Mouse (Mus musculus) midbrain, embryonic 10.5 days (tissue): ENCODE results near the gene Slc16a5. TPM values are rescaled to one million over a fixed set of nuclear protein-coding genes. Genes with fewer than 3 reads are reported as not detected.

Experiments used
- DNase-seq: peaks from one replicate; pipeline ENCODE4 v3.0.0-alpha.2; 2017; ENCODE audit warnings: low spot score
- H3K27ac ChIP-seq: fragments of 300-500 bp; sonication (generic); replicated peaks from 2 replicates; pipeline ENCODE4 v1.5.1; 2016; ENCODE audit warnings: mild to moderate bottlenecking
- H3K27me3 ChIP-seq: fragments of 300-500 bp; sonication (generic); 2 replicates; pipeline ENCODE4 v1.6.1; 2016; ENCODE audit warnings: low read depth, mild to moderate bottlenecking; ENCODE audit not compliant: poor library complexity, severe bottlenecking
- H3K36me3 ChIP-seq: fragments of 300-500 bp; sonication (generic); 2 replicates; pipeline ENCODE4 v1.6.1; 2016; ENCODE audit warnings: mild to moderate bottlenecking, moderate library complexity
- H3K4me1 ChIP-seq: fragments of 300-500 bp; sonication (generic); 2 replicates; pipeline ENCODE4 v1.6.1; 2016
- H3K4me3 ChIP-seq: fragments of 300-500 bp; sonication (generic); 2 replicates; pipeline ENCODE4 v1.5.1; 2016; ENCODE audit warnings: mild to moderate bottlenecking, moderate library complexity
- H3K9me3 ChIP-seq: fragments of 300-500 bp; sonication (generic); replicated peaks from 2 replicates; pipeline ENCODE4 v1.6.1; 2016; ENCODE audit warnings: mild to moderate bottlenecking
- WGBS: fragments of 180-500 bp; shearing (Covaris S2); methylation state at CpG from one replicate; pipeline ENCODE4 v1.1.7; 2016; 5-methylcytosine and 5-hydroxymethylcytosine counted together
- polyA plus RNA-seq: library from polyadenylated mRNA; unstranded; fragments of >200 nt; fragmentation: Nextera tagmentation; extraction: Ambion mirVana; gene quantifications from 2 replicates; pipeline ENCODE4 v1.2.1, GENCODE M21; 2016

Gene Slc16a5
- 0.11 and 0.17 TPM in 2 replicates for polyA plus RNA-seq

- DNase-seq: no peak
- Histone ChIP-seq H3K4me1 (peaks cover 20% of the 10 kb centered on the region), H3K27me3 (0 out of 2 replicates have a peak, but pooled peaks cover 10% of the 10 kb centered on the region), H3K27ac (peak within 1 kb of the TSS; percentile 6; the same call in 1 of the 2 replicates), H3K9me3 (no peaks in the 10 kb centered on the region), H3K36me3 (no peaks in the 10 kb centered on the region), H3K4me3 (no peak within 1 kb of the TSS)
- WGBS: 81% methylated on average over 16 of the region's 16 CpGs
Measured at GRCm38 (mm10) chr11:115462243-115462891, at the start of gene Slc16a5. Gene Slc16a5, plus strand, starts transcription at chr11:115462474.

GRCm38 (mm10) chr11:115419531-115420237 is 42.6 kb upstream of the Slc16a5 start, which contains the start of the genes Atp5h and Kctd2:
Gene Atp5h, minus strand, starts transcription at chr11:115419962.
Gene Kctd2, plus strand, starts transcription at chr11:115420128.
- peak; percentile 96 for DNase-seq
- H3K27me3 ChIP-seq: no peaks in the 10 kb centered on the region
- H3K27ac ChIP-seq: peak within 1 kb of the TSS; percentile 98
- peaks cover 58% of the 10 kb centered on the region for H3K36me3 ChIP-seq
- peaks cover 36% of the 10 kb centered on the region for H3K4me1 ChIP-seq
- H3K9me3 ChIP-seq: no peaks in the 10 kb centered on the region
- peak within 1 kb of the TSS; percentile 98 for H3K4me3 ChIP-seq
- under 1% methylated on average over 45 of the region's 56 CpGs for WGBS

GRCm38 (mm10) chr11:115420336-115421190 is 41.7 kb upstream of the Slc16a5 start:
- Histone ChIP-seq H3K27me3 (no peaks in the 10 kb centered on the region), H3K27ac (peak overlapping the region; percentile 98), H3K4me1 (peaks cover 36% of the 10 kb centered on the region), H3K9me3 (no peaks in the 10 kb centered on the region), H3K36me3 (peaks cover 58% of the 10 kb centered on the region), H3K4me3 (peak overlapping the region; percentile 98)
- WGBS: 4% methylated on average over 39 of the region's 45 CpGs
- peak; percentile 73 for DNase-seq

GRCm38 (mm10) chr11:115421328-115421727 is 40.9 kb upstream of the Slc16a5 start:
- DNase-seq: no peak
- WGBS: 90% methylated on average over 1 of the region's 1 CpGs
- Histone ChIP-seq H3K4me3 (peak overlapping the region; percentile 98), H3K27me3 (no peaks in the 10 kb centered on the region), H3K27ac (no peak overlapping the region), H3K9me3 (no peaks in the 10 kb centered on the region), H3K36me3 (peaks cover 58% of the 10 kb centered on the region), H3K4me1 (peaks cover 36% of the 10 kb centered on the region)

- no peak overlapping the region for H3K27ac ChIP-seq
- peaks cover 36% of the 10 kb centered on the region for H3K4me1 ChIP-seq
- H3K36me3 ChIP-seq: peaks cover 58% of the 10 kb centered on the region
- no peak for DNase-seq
- H3K4me3 ChIP-seq: peak overlapping the region; percentile 2; the same call in 1 of the 2 replicates
- 90% methylated on average over 16 of the region's 16 CpGs for WGBS
- no peaks in the 10 kb centered on the region for H3K9me3 ChIP-seq
- H3K27me3 ChIP-seq: no peaks in the 10 kb centered on the region
Measured at GRCm38 (mm10) chr11:115421972-115422371, 40.3 kb upstream of the Slc16a5 start.

DNA sequence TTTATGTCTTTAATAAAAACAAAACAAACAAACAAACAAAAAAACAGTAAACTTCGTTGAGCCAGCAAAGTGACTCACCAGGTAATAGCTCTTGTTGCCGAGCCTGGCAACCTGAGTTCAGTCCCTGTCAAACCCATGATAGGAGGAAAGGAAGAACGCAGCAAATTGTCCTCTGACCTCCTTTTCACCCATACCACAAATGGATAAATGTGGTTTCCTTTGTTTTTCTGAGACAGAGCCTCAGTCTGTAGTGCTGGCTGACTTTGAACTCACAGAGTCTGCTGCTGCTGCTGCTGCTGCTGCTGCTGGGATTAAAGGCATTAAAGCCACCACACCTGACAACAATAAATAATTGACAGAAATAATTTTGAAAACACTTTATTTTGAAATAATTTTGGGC is 39.2 kb upstream of the Slc16a5 start:
- 87% methylated on average over 3 of the region's 3 CpGs for WGBS
- H3K4me3 ChIP-seq: no peak overlapping the region
- DNase-seq: no peak
- H3K36me3 ChIP-seq: peaks cover 54% of the 10 kb centered on the region
- H3K27me3 ChIP-seq: no peaks in the 10 kb centered on the region
- H3K9me3 ChIP-seq: no peaks in the 10 kb centered on the region
- H3K27ac ChIP-seq: no peak overlapping the region
- H3K4me1 ChIP-seq: peaks cover 40% of the 10 kb centered on the region

- H3K4me3 ChIP-seq: no peak overlapping the region
- H3K27me3 ChIP-seq: no peaks in the 10 kb centered on the region
- H3K9me3 ChIP-seq: no peaks in the 10 kb centered on the region
- DNase-seq: no peak
- WGBS: 84% methylated on average over 7 of the region's 7 CpGs
- peaks cover 66% of the 10 kb centered on the region for H3K36me3 ChIP-seq
- H3K27ac ChIP-seq: no peak overlapping the region
- H3K4me1 ChIP-seq: peaks cover 35% of the 10 kb centered on the region
Measured at GRCm38 (mm10) chr11:115424666-115425065, 37.6 kb upstream of the Slc16a5 start.

DNA sequence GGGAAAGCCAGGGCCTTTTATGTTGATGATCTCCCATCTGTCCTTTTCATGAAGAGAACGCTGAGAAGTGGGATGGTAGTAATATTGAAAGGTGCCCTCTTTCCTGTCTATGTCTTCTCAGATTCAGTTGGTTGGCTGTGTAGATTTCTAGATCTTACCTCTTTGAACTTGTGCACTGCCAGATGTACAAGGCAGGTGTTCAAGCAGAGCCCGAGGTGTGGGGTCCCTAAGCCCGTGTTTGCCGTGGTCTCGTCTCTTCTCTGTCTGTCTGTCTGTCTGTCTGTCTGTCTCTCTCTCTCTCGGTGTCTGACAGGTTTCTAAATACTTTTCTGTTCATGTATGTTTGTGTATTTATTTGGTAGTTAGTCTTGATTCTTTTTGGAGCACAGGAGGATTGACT is 36.6 kb upstream of the Slc16a5 start:
- no peak for DNase-seq
- Histone ChIP-seq H3K4me3 (no peak overlapping the region), H3K4me1 (peaks cover 32% of the 10 kb centered on the region), H3K9me3 (no peaks in the 10 kb centered on the region), H3K36me3 (peaks cover 76% of the 10 kb centered on the region), H3K27me3 (no peaks in the 10 kb centered on the region), H3K27ac (no peak overlapping the region)
- WGBS: 91% methylated on average over 6 of the region's 6 CpGs

DNA sequence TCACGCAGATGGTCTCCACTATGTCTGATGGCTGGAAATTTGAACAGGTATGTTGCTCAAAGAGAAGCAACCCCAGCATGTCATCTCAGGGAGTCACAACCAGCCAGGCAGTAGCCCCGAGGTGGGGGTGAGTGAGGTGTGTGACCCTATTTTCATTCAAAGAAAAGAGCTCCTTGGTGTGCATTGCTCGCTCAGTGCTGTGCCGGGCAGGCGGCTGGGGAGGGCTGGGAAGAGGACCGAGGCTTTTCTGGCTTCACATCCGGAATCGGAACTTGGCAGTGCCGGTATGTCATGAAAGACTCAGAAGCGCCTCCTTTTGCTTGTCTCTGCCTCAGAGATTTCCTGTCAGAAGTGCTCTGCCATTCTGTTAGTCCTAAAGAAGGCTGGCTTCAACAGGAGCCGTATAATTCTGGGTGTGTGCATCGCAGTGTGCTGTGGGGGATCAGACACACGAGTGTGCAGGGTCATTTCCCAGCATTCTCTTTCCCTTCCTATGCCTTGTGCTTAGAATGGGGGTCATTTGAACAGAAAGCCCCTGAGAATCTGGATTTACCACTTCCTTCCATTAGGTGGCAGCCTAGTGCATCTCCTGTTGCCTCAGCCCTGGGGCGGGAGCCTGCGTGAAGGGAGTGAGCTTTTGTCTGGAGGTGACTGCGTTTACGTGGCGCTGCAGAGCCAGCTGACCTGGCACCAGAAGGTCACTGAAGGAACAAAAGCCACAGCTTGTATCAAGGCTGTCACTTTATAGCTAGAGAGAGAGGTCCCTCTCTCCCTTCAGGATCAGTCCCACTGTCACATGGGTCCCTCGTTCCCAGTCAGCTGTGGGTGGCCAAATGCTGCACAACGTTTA is 34.6 kb upstream of the Slc16a5 start:
- H3K27ac ChIP-seq: peak overlapping the region; percentile 78
- H3K27me3 ChIP-seq: no peaks in the 10 kb centered on the region
- peaks cover 88% of the 10 kb centered on the region for H3K36me3 ChIP-seq
- DNase-seq: peak; percentile 83
- peak overlapping the region; percentile 16; the same call in 1 of the 2 replicates for H3K4me3 ChIP-seq
- peaks cover 17% of the 10 kb centered on the region for H3K4me1 ChIP-seq
- H3K9me3 ChIP-seq: no peaks in the 10 kb centered on the region
- 34% methylated on average over 20 of the region's 20 CpGs for WGBS

- Histone ChIP-seq H3K4me3 (no peak overlapping the region), H3K4me1 (peaks cover 17% of the 10 kb centered on the region), H3K27me3 (no peaks in the 10 kb centered on the region), H3K36me3 (peaks cover 84% of the 10 kb centered on the region), H3K27ac (no peak overlapping the region), H3K9me3 (no peaks in the 10 kb centered on the region)
- DNase-seq: no peak
- 87% methylated on average over 7 of the region's 7 CpGs for WGBS
Measured at GRCm38 (mm10) chr11:115429307-115429706, 33.0 kb upstream of the Slc16a5 start.

- peaks cover 10% of the 10 kb centered on the region for H3K27me3 ChIP-seq
- no peak for DNase-seq
- peaks cover 71% of the 10 kb centered on the region for H3K36me3 ChIP-seq
- H3K9me3 ChIP-seq: no peaks in the 10 kb centered on the region
- peaks cover 25% of the 10 kb centered on the region for H3K4me1 ChIP-seq
- 92% methylated on average over 6 of the region's 6 CpGs for WGBS
- H3K27ac ChIP-seq: no peak overlapping the region
- H3K4me3 ChIP-seq: no peak overlapping the region
Measured at GRCm38 (mm10) chr11:115430561-115430960, 31.7 kb upstream of the Slc16a5 start.

GRCm38 (mm10) chr11:115432814-115433213 is 29.5 kb upstream of the Slc16a5 start:
- WGBS: 85% methylated on average over 4 of the region's 4 CpGs
- Histone ChIP-seq H3K36me3 (peaks cover 49% of the 10 kb centered on the region), H3K4me1 (peaks cover 30% of the 10 kb centered on the region), H3K27ac (no peak overlapping the region), H3K27me3 (peaks cover 10% of the 10 kb centered on the region), H3K9me3 (no peaks in the 10 kb centered on the region), H3K4me3 (no peak overlapping the region)
- DNase-seq: no peak
